Mouse (Mus musculus) liver, embryonic 16.5 days (tissue): Measurements from ENCODE around the gene Dydc1. TPM values are rescaled to one million over a fixed set of nuclear protein-coding genes. Genes with fewer than 3 reads are reported as not detected.

ENCODE experiments used
- polyA plus RNA-seq: library from polyadenylated mRNA; unstranded; fragments of >200 nt; fragmentation: Nextera tagmentation; extraction: Ambion mirVana; gene quantifications from 2 replicates; pipeline ENCODE4 v1.2.1, GENCODE M21; 2015

Dydc1 gene
- polyA plus RNA-seq, 1 experiment from 2014 or later = not detected

Other genes with a start within 250 kb of the Dydc1 start
- gene Sh2d4b, start 179.6 kb upstream of the Dydc1 start, polyA plus RNA-seq = 0.05 and 0.08 TPM in 2 replicates
- gene Tspan14, start 106.1 kb upstream of the Dydc1 start, polyA plus RNA-seq = 29.1 and 30.0 TPM in 2 replicates
- gene Fam213a, start 59.1 kb upstream of the Dydc1 start, polyA plus RNA-seq = 92.7 and 96.5 TPM in 2 replicates
- not detected in 2 replicates for gene Dydc2, start 3.7 kb upstream of the Dydc1 start, polyA plus RNA-seq
- gene Mat1a, start 32.1 kb downstream of the Dydc1 start, polyA plus RNA-seq = 111 and 144 TPM in 2 replicates
- 0.11 and 0.21 TPM in 2 replicates for gene Sftpa1, start 58.9 kb downstream of the Dydc1 start, polyA plus RNA-seq
- 34.3 and 36.5 TPM in 2 replicates for gene Mbl1, start 78.5 kb downstream of the Dydc1 start, polyA plus RNA-seq
- 0.17 and 0.28 TPM in 2 replicates for gene Sftpd, start 112.2 kb downstream of the Dydc1 start, polyA plus RNA-seq
- gene Gm2832, start 205.9 kb downstream of the Dydc1 start, polyA plus RNA-seq = not detected in 2 replicates